Mouse (Mus musculus) retina, postnatal 7 days (tissue): Measurements from ENCODE around the gene Nr6a1.

ENCODE experiments used
- DNase-seq: peaks from one replicate; pipeline ENCODE4 v3.0.0-alpha.2; 2012; ENCODE audit warnings: low read depth, low spot score

The Nr6a1 gene

DNA sequence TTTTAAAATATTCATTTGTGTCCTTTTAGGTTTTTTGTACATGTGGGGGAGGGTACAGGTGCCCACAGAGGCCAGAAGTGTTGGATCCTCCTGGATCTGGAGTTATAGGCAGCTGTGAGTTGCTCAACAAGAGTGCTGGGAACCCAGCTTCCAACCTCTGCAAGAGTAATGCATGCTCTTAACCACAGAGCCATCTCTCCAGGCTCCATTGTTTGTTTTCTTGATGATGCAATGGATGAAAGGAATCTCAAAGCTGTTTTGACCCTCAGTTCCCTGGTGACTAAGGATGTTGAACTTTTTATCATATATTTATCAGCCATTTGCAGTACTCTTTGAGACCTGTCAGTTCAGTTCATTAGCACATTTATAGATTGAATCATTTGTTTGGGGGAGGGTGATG is 248.5 kb downstream of the Nr6a1 start:
- DNase-seq = no peak

DNA sequence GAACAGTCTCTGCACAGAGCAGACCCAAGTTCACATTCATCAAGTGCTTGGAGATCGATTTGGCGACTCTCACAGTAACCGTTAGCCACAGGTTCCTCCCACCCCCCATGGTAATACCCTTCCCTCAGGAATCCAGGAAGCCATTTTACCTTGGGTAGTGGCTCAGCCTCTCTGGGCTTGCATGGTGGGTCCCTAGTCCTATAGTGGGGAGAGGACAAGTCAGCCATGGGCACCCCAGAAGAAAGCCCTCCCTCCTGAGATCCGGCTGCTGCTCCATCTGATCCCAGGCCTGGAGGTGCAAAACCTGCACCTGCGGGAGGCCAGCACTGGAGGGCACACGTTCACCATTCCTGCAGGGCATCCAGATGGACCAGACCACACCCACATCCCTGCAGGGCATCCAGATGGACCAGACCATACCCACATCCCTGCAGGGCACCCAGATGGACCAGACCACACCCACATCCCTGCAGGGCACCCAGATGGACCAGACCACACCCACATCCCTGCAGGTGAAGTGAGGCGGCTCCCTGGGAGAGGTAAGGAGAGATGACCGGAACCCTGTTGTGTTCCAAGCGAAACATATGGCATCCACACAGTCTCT is 252.0 kb downstream of the Nr6a1 start:
- DNase-seq = no peak
